Mouse (Mus musculus) midbrain, embryonic 14.5 days (tissue): ENCODE results near the gene Crlf3. TPM values are rescaled to one million over a fixed set of nuclear protein-coding genes. Genes with fewer than 3 reads are reported as not detected.

ENCODE experiments used
- polyA plus RNA-seq: library from polyadenylated mRNA; unstranded; fragments of >200 nt; fragmentation: Nextera tagmentation; extraction: Ambion mirVana; gene quantifications from 2 replicates; pipeline ENCODE4 v1.2.1, GENCODE M21; 2014

The Crlf3 gene
- polyA plus RNA-seq, 1 experiment from 2014 or later, result 12.7 TPM

Other genes starting within 250 kb of the Crlf3 start
- gene Utp6, start 118.6 kb downstream of the Crlf3 start, polyA plus RNA-seq, result 32.9 and 51.9 TPM in 2 replicates
- gene Suz12, start 87.9 kb downstream of the Crlf3 start, polyA plus RNA-seq, result 18.1 and 21.4 TPM in 2 replicates
- 5.9 and 7.1 TPM in 2 replicates for gene Atad5, start 8.4 kb upstream of the Crlf3 start, polyA plus RNA-seq
- 24.0 and 25.4 TPM in 2 replicates for gene Tefm, start 61.2 kb upstream of the Crlf3 start, polyA plus RNA-seq
- 2.2 and 3.2 TPM in 2 replicates for gene Adap2, start 73.1 kb upstream of the Crlf3 start, polyA plus RNA-seq
- 1.5 and 3.0 TPM in 2 replicates for gene Rnf135, start 102.9 kb upstream of the Crlf3 start, polyA plus RNA-seq
- 67.9 and 86.3 TPM in 2 replicates for gene Rhot1, start 128.0 kb upstream of the Crlf3 start, polyA plus RNA-seq
- 7.3 and 12.2 TPM in 2 replicates for gene Rhbdl3, start 219.9 kb upstream of the Crlf3 start, polyA plus RNA-seq